9 mouse cellular contexts compared by ENCODE assay signal in genomic region chr6:52601117-52601516, GRCm38 (mm10). TPM values are rescaled to one million over a fixed set of nuclear protein-coding genes. Genes with fewer than 3 reads are reported as not detected.
DNase-seq lines count a peak whose midpoint lies in the region; ATAC-seq lines count a peak whose summit lies in the region.
"Had no signal": no experiment of that assay in that cellular context is flagged by ENCODE, and none has a peak within 500 bp of the region (broad histone marks: within the 10 kb centered on the region; RNA-seq: fewer than 3 reads in every experiment).

No protein-coding gene starts in this region.

- no peaks in the 10 kb centered on the region for H3K9me3 ChIP-seq in heart, embryonic 12.5 days (replicated peaks)
- H3K9me3 ChIP-seq: heart, embryonic 15.5 days had no signal

- no peak for ATAC-seq in heart, embryonic 12.5 days (ENCODE audit: insufficient number of reproducible peaks, low FRiP score)
- ATAC-seq in granulocyte monocyte progenitor cell, adult 5-6 weeks (replicated peaks; ENCODE audit: poor library complexity, severe bottlenecking) = no peak

- H3K4me1 ChIP-seq in heart, embryonic 12.5 days (replicated peaks) = no peaks in the 10 kb centered on the region
- H3K4me1 ChIP-seq: heart, embryonic 15.5 days had no signal

- WGBS in heart, embryonic 12.5 days = 48% methylated on average over 4 of the region's 4 CpGs

- no peak overlapping the region for H3K4me3 ChIP-seq in heart, embryonic 12.5 days
- H3K4me3 ChIP-seq: heart, embryonic 15.5 days had no signal

- H3K27ac ChIP-seq in heart, embryonic 12.5 days (ENCODE audit: poor library complexity, severe bottlenecking) = no peak overlapping the region
- H3K27ac ChIP-seq: heart, embryonic 15.5 days had no signal

- H3K27me3 ChIP-seq in heart, embryonic 12.5 days (replicated peaks) = no peaks in the 10 kb centered on the region
- H3K27me3 ChIP-seq: heart, embryonic 15.5 days had no signal

- peak; percentile 33 to 58 for DNase-seq in heart, adult 18-20 months
- DNase-seq in testis, postnatal 10 days (ENCODE audit: low spot score) = peak; percentile 57
- DNase-seq in testis, postnatal 14 days (ENCODE audit: low spot score) = no peak
- DNase-seq in embryo, embryonic 11.5 days (ENCODE audit: low read depth, low spot score) = peak; percentile 31
- DNase-seq in kidney, postnatal 4 days = peak; percentile 73 to 76
- DNase-seq in retina, embryonic 14.5 days (ENCODE audit: low spot score) = peak; percentile 68

- H3K36me3 ChIP-seq in heart, embryonic 12.5 days = 0 out of 2 replicates have a peak, but pooled peaks cover 3% of the 10 kb centered on the region
- H3K36me3 ChIP-seq: heart, embryonic 15.5 days had no signal

- no peak overlapping the region for H3K4me2 ChIP-seq in heart, embryonic 12.5 days
- H3K4me2 ChIP-seq: heart, embryonic 15.5 days had no signal

- H3K9ac ChIP-seq in heart, embryonic 12.5 days = no peak overlapping the region
- H3K9ac ChIP-seq: heart, embryonic 15.5 days had no signal

RNA-seq across cellular contexts. Expression of gene Hibadh, which starts 39.1 kb away (rescaled TPM):
- 100 to 1,000 TPM; 269 TPM for total RNA-seq in heart, adult 18-20 months (2021)
- 126 and 129 TPM in 2 replicates for polyA plus RNA-seq in heart, embryonic 12.5 days (2016; fragmentation: Nextera tagmentation; extraction: Ambion mirVana)
- total RNA-seq in granulocyte monocyte progenitor cell, adult 5-6 weeks (2014; fragmentation: Nextera tagmentation) = 70.8 and 77.4 TPM in 2 replicates
- 54.5 and 56.2 TPM in 2 replicates for total RNA-seq in granulocyte monocyte progenitor cell, adult 5-6 weeks (2017)
